Mouse (Mus musculus) midbrain, postnatal 0 days (tissue): ENCODE measurements around the gene Garnl3. TPM values are rescaled to one million over a fixed set of nuclear protein-coding genes. Genes with fewer than 3 reads are reported as not detected.

ENCODE experiments used
- ATAC-seq: fragments of 200-750 bp; cut with Nextera tagmentation; 2 replicates; pipeline ENCODE4 v1.8.0; 2017; ENCODE audit warnings: moderate number of reproducible peaks, mild to moderate bottlenecking, moderate TSS enrichment, moderate library complexity; ENCODE audit not compliant: low FRiP score
- DNase-seq: peaks from one replicate; pipeline ENCODE4 v3.0.0-alpha.2; 2015; ENCODE audit warnings: low spot score
- H3K27ac ChIP-seq: fragments of 300-500 bp; sonication (generic); 2 replicates; pipeline ENCODE4 v1.5.1; 2014; ENCODE audit warnings: low read depth, mild to moderate bottlenecking, low read length, mixed read lengths
- H3K27me3 ChIP-seq: fragments of 300-500 bp; sonication (generic); 2 replicates; pipeline ENCODE4 v1.6.1; 2014; ENCODE audit warnings: low read length, control low read depth, mixed read lengths; ENCODE audit not compliant: insufficient read depth
- H3K36me3 ChIP-seq: fragments of 300-500 bp; sonication (generic); 2 replicates; pipeline ENCODE4 v1.6.1; 2014; ENCODE audit warnings: low read length, control low read depth, mixed read lengths; ENCODE audit not compliant: insufficient read depth
- H3K4me1 ChIP-seq: fragments of 300-500 bp; sonication (generic); 2 replicates; pipeline ENCODE4 v1.6.1; 2014; ENCODE audit warnings: mild to moderate bottlenecking, control low read depth, antibody characterized with exemption, low read length, mixed read lengths; ENCODE audit not compliant: insufficient read depth
- H3K4me2 ChIP-seq: fragments of 300-500 bp; sonication (generic); 2 replicates; pipeline ENCODE4 v1.6.1; 2014; ENCODE audit warnings: low read depth, mild to moderate bottlenecking, low read length, mixed read lengths; ENCODE audit not compliant: poor library complexity, severe bottlenecking
- H3K4me3 ChIP-seq: fragments of 300-500 bp; sonication (generic); 2 replicates; pipeline ENCODE4 v1.5.1; 2014; ENCODE audit warnings: low read depth, mild to moderate bottlenecking, low read length, moderate library complexity
- H3K9ac ChIP-seq: fragments of 300-500 bp; sonication (generic); replicated peaks from 2 replicates; pipeline ENCODE4 v1.6.1; 2014; ENCODE audit warnings: mild to moderate bottlenecking, low read length, moderate library complexity, mixed read lengths; ENCODE audit not compliant: poor library complexity, severe bottlenecking
- H3K9me3 ChIP-seq: fragments of 300-500 bp; sonication (generic); 2 replicates; pipeline ENCODE4 v1.6.1; 2016; ENCODE audit warnings: low read length, control low read depth
- CTCF ChIP-seq: IDR thresholded peaks from 2 replicates; pipeline ENCODE4 v1.5.1; 2016; ENCODE audit warnings: antibody characterized with exemption, mild to moderate bottlenecking
- WGBS: fragments of 180-500 bp; shearing (Covaris S2); extraction: QIAGEN DNeasy Blood & Tissue Kit; methylation state at CpG from one replicate; pipeline ENCODE4 v1.1.7; 2014; 5-methylcytosine and 5-hydroxymethylcytosine counted together
- polyA plus RNA-seq: library from polyadenylated mRNA; unstranded; fragments of >200 nt; fragmentation: Nextera tagmentation; extraction: Ambion mirVana; gene quantifications from 2 replicates; pipeline ENCODE4 v1.2.1, GENCODE M21; 2015
- total RNA-seq: library from RNA; depleted of rRNA; stranded (reverse); fragments of >200 nt; gene quantifications from 2 replicates; pipeline ENCODE4 v1.2.3, GENCODE M21; 2014

Gene Garnl3
- total and polyA plus RNA-seq, 2 experiments from 2014 or later: 77.1 to 134 TPM

DNA sequence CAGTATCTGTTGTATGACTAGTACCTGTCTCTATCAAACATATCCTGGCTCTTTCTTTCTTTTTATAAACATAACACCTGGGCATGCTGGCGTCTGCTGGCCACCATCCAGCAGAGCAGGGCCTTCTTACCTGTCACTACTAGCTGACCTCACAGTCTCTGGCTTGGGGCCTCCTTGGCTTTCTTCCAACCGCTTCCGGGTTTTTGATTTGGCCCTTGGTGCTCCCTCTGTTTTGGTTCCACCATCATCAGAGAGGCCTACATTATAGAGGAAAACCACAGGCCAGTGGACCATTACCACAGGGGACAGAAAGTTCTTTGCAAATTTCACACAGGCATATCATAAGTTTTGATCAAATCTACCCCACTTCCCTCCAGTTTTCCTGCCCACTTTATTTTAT lies 142.1 kb downstream of the Garnl3 start:
- TF ChIP-seq CTCF: no peak
- ATAC-seq (no peak), DNase-seq (no peak)
- no peak overlapping the region for H3K4me2 ChIP-seq
- no peaks in the 10 kb centered on the region for H3K27me3 ChIP-seq
- H3K4me1 ChIP-seq: no peaks in the 10 kb centered on the region
- no peaks in the 10 kb centered on the region for H3K9me3 ChIP-seq
- no peak overlapping the region for H3K27ac ChIP-seq
- peaks cover 16% of the 10 kb centered on the region for H3K36me3 ChIP-seq
- no peak overlapping the region for H3K9ac ChIP-seq
- 78% methylated on average over 3 of the region's 3 CpGs for WGBS
- H3K4me3 ChIP-seq: no peak overlapping the region

- no peak for TF ChIP-seq CTCF
- no peaks in the 10 kb centered on the region for H3K9me3 ChIP-seq
- ATAC-seq (no peak), DNase-seq (no peak)
- no peak overlapping the region for H3K27ac ChIP-seq
- H3K4me3 ChIP-seq: no peak overlapping the region
- peaks cover 7% of the 10 kb centered on the region for H3K36me3 ChIP-seq
- 67% methylated on average over 8 of the region's 8 CpGs for WGBS
- no peaks in the 10 kb centered on the region for H3K27me3 ChIP-seq
- no peaks in the 10 kb centered on the region for H3K4me1 ChIP-seq
- no peak overlapping the region for H3K9ac ChIP-seq
- no peak overlapping the region for H3K4me2 ChIP-seq
Measured at GRCm38 (mm10) chr2:32985844-32986243, 145.6 kb downstream of the Garnl3 start.

GRCm38 (mm10) chr2:32983617-32984016 lies 147.8 kb downstream of the Garnl3 start:
- Histone ChIP-seq H3K4me1 (no peaks in the 10 kb centered on the region), H3K4me3 (no peak overlapping the region), H3K27ac (no peak overlapping the region), H3K4me2 (no peak overlapping the region), H3K36me3 (peaks cover 7% of the 10 kb centered on the region), H3K9me3 (no peaks in the 10 kb centered on the region), H3K9ac (no peak overlapping the region), H3K27me3 (no peaks in the 10 kb centered on the region)
- DNase-seq (no peak), ATAC-seq (no peak)
- TF ChIP-seq CTCF: no peak
- WGBS: 58% methylated on average over 6 of the region's 6 CpGs

GRCm38 (mm10) chr2:32982700-32983099 lies 148.8 kb downstream of the Garnl3 start:
- Histone ChIP-seq H3K36me3 (peaks cover 12% of the 10 kb centered on the region), H3K9me3 (no peaks in the 10 kb centered on the region), H3K27ac (no peak overlapping the region), H3K9ac (no peak overlapping the region), H3K4me2 (peak overlapping the region; percentile 95), H3K4me1 (no peaks in the 10 kb centered on the region), H3K4me3 (peak overlapping the region; percentile 80; the same call in 1 of the 2 replicates), H3K27me3 (no peaks in the 10 kb centered on the region)
- DNase-seq (no peak), ATAC-seq (no peak)
- 3% methylated on average over 4 of the region's 4 CpGs for WGBS
- peak; percentile 35; the same call in 1 of the 2 replicates for TF ChIP-seq CTCF

DNA sequence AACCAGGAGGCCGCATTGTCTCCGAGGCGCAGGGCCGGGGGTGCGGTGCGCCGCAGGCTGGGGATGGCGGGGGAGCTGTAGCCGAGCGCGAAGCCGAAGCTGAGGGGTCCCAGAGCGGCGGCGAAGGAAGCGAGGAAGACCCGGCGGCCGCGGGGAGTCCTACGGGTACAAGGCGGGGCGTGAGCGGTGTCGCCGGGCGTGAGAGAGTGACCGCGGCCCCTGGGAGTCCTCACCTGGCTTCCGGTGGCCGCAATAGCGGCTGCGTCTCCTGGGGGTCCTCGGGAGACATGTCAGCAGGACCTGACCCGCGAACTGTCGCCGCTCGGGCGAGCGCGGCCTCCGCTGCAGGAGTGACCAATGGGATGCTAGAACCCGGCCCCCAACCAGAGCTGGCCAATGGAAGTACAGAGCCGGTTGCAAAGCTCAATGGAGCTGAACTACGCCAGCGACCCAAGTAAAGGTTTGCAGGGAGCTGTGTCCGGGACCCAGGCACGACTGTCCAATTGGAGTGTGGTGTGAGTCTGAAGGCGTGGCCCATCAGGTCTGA lies 149.7 kb downstream of the Garnl3 start, which contains the start of gene Slc2a8:
TSS of gene Slc2a8 (minus strand) at position 359 of the 547 bp plus-strand sequence.
- ATAC-seq: peak; percentile 97
- Histone ChIP-seq H3K27ac (peak within 1 kb of the TSS; percentile 77), H3K27me3 (no peaks in the 10 kb centered on the region), H3K36me3 (peaks cover 10% of the 10 kb centered on the region), H3K4me3 (peak within 1 kb of the TSS; percentile 80), H3K4me1 (no peaks in the 10 kb centered on the region), H3K4me2 (peak within 1 kb of the TSS; percentile 95), H3K9ac (peak within 1 kb of the TSS; percentile 91), H3K9me3 (no peaks in the 10 kb centered on the region)
- 0 out of 2 replicates have a peak, but pooled peaks have one; percentile 1 for TF ChIP-seq CTCF
- peak; percentile 97 for DNase-seq
- under 1% methylated on average over 45 of the region's 50 CpGs for WGBS

DNA sequence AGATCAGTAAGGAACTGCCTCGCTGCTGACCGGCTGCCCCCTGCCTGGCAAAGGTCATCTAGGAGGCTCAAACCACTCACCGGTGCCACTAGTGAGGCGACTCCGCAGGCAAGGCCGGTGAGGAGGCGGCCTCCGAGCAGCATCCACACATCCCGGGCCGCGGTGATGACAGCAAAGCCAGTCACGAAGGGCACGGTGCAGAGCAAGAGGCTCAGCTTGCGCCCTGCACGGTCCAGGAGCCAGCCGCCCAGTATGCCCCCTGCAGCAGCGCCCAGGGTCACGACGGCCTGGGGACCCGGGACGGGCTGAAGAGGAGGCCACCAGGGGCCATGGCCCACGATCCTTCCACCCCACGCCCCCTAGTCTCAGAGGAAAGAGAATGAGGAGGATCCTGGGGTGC lies 150.2 kb downstream of the Garnl3 start:
- 1% methylated on average over 23 of the region's 23 CpGs for WGBS
- ATAC-seq (peak; percentile 41), DNase-seq (no peak)
- no peaks in the 10 kb centered on the region for H3K9me3 ChIP-seq
- TF ChIP-seq CTCF: no peak
- peak overlapping the region; percentile 91 for H3K9ac ChIP-seq
- H3K36me3 ChIP-seq: peaks cover 9% of the 10 kb centered on the region
- H3K4me1 ChIP-seq: no peaks in the 10 kb centered on the region
- H3K4me2 ChIP-seq: peak overlapping the region; percentile 95
- peak overlapping the region; percentile 77 for H3K27ac ChIP-seq
- no peaks in the 10 kb centered on the region for H3K27me3 ChIP-seq
- peak overlapping the region; percentile 80 for H3K4me3 ChIP-seq
